Mouse (Mus musculus): ENCODE data around the gene Tpi1. TPM values are rescaled to one million over a fixed set of nuclear protein-coding genes. Genes with fewer than 3 reads are reported as not detected.
A peak's percentile ranks its signal among the peaks of the same experiment; 100 is the strongest.

Gene Tpi1
- polyA plus RNA-seq, 1 experiment from 2014 or later = 405 TPM

DNA sequence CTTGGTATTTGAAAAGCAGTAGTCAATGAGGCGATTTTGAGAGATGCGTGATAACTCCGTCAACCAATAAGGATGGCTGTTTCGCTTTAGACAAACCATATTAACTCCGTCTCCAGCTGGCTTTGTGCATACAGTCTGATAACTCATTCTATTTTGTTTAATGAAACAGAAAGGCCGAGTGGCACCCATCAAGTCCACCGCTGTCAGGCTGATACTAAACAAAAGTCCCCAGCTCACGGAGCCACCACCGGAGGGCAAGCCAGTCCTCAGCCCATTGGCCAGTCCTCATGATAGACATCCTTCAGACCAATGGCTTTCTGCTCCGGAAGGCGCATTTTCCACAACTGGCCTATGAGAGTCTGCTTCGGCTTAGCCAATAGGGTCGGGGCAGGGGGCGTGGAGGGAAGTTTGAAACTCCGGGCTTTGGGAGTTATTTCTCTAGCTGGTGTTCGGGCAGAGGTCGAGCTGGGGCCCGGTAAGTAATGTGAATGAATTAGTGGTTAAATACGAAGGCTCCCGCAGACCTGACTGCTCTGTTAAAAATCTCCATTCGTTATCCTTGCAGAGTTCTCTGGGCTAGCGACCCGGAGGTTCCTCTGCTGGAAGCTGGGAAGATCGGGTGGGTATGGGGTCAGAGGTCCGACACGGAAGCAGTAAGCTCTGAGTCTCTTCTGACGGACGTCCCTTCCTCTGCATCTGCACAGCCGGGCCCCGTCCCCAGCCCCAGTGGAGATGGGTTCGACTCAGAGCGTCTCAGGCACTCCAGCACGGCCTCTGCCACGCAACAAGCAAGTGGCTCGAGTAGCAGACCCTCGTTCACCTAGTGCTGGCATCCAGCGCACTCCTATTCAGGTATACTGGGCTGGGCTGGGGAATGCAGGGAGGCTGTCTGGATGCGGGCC is 16.0 kb upstream of the Tpi1 start:
- H3K27me3 ChIP-seq = no peaks in the 10 kb centered on the region
- WGBS (ENCODE audit: insufficient replicate concordance) = under 1% methylated on average over 38 of the region's 38 CpGs
- peak; percentile 77 for ATAC-seq (ENCODE audit: insufficient read depth)
- H3K4me1 ChIP-seq (replicated peaks) = peaks cover 49% of the 10 kb centered on the region
- peaks cover 57% of the 10 kb centered on the region for H3K36me3 ChIP-seq (replicated peaks)
- no peaks in the 10 kb centered on the region for H3K9me3 ChIP-seq (replicated peaks)
- peak overlapping the region; percentile 83 for H3K4me3 ChIP-seq (replicated peaks)
- H3K9ac ChIP-seq = peak overlapping the region; percentile 95
- peak overlapping the region; percentile 68 for H3K4me2 ChIP-seq
- H3K27ac ChIP-seq (replicated peaks) = peak overlapping the region; percentile 94

DNA sequence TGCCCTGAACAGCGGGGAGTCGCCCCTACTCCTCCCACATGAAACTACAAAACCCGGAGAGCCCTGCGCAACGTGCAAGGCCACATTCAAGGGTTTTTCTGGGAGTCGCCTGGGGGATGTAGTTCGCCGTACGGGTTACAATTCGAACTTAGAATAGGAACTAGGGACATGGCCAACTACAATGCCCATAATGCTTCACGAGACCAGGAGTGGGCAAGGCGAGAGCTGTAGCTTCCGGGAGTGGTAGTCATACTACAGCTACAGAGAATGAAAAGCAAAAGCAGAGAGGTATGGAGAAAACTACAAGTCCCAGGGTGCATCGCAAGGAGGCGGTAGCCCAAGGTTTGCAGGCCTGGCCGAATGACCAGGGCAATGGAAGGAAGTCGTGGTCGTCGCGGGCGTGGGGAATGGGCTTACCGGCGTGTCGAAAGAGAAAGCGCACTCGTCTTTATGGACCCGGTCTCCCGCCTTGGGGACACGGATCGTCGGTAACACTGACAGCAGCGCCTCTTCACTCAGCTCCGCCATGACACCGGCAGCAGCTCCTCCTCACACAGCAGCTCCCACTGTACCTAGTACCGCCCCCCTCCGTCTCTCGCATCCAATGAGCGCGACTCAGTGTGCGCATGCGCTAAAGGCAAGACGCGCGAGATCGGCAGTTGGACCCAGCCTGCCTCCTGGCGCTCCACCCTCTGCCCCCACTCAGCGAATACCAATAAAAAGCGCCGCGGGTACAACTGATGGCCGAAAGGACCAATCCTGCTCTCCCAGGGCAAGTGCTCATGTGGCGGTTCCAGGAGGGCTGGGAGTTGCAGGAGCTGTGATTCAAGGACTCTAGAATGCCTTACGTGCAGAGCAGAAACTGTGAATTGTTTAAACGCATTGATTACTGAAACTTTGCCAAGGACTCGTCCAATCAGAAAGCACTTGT is 15.0 kb upstream of the Tpi1 start, which contains the start of the genes Usp5 and Cdca3:
Gene Usp5 (minus strand): TSS at position 617 of the 931 bp plus-strand sequence.
Gene Cdca3 (plus strand): TSS at position 680 of the 931 bp plus-strand sequence.
- peak; percentile 87 for ATAC-seq (ENCODE audit: insufficient read depth)
- peak within 1 kb of the TSS; percentile 94 for H3K27ac ChIP-seq (replicated peaks)
- peak within 1 kb of the TSS; percentile 95 for H3K9ac ChIP-seq

DNA sequence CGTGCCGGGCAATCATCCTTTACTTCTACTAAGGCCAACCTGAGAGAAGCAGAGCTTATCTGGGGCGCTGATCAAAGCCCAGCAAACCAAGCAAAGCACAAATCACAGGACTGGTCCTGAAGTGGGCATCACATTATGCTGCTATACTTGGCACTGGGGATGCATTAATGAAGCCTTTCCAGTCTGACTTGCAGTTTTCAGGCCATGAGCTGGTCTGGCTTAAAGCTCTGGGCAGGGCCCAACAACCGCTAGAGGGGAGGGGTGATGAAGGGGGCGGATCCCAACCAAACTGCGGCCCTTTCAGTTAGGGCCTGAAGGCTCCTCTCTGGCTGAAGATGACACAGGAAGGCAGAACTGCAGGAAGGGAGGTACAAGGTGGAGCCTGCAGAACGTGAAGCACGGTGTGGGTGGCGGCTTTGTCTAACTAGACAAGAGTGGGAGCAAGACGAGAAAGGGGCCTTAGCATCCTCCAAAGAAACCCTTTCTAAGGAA is 14.1 kb upstream of the Tpi1 start:
- Histone ChIP-seq H3K4me1 (replicated peaks) (peaks cover 49% of the 10 kb centered on the region), H3K27ac (replicated peaks) (peak overlapping the region; percentile 60), H3K27me3 (no peaks in the 10 kb centered on the region), H3K4me2 (peak overlapping the region; percentile 92), H3K9ac (peak overlapping the region; percentile 53), H3K9me3 (replicated peaks) (no peaks in the 10 kb centered on the region), H3K36me3 (replicated peaks) (peaks cover 57% of the 10 kb centered on the region), H3K4me3 (replicated peaks) (peak overlapping the region; percentile 83)
- ATAC-seq (ENCODE audit: insufficient read depth) = no peak
- 20% methylated on average over 10 of the region's 10 CpGs for WGBS (ENCODE audit: insufficient replicate concordance)

More for the DNA sequence above, 15.0 kb upstream of the Tpi1 start, which contains the start of the genes Usp5 and Cdca3:
- Histone ChIP-seq H3K36me3 (replicated peaks) (peaks cover 57% of the 10 kb centered on the region), H3K4me1 (replicated peaks) (peaks cover 49% of the 10 kb centered on the region), H3K4me2 (peak within 1 kb of the TSS; percentile 92), H3K27me3 (no peaks in the 10 kb centered on the region), H3K9me3 (replicated peaks) (no peaks in the 10 kb centered on the region), H3K4me3 (replicated peaks) (peak within 1 kb of the TSS; percentile 83)
- under 1% methylated on average over 55 of the region's 55 CpGs for WGBS (ENCODE audit: insufficient replicate concordance)

DNA sequence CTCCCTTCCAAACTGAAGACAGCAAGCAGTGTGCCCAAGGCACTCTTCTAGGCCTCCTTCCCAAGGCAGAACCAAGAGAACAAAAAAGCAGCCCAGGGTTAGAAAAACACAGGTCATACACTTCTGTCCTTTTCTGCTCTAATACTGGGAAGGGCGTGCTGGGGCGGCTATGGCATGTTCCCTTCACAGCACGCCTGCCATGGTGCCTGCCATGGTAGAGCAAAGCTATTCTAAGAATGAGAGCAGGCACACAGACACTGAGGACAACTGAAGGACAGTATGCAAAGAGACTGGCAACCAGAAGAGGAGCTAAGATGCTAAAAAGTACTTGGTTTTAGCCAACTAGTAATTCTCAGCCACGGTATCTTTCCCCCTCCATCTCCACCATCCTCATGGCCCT is 8.0 kb upstream of the Tpi1 start:
- H3K4me2 ChIP-seq = no peak overlapping the region
- H3K4me3 ChIP-seq (replicated peaks) = no peak overlapping the region
- H3K9me3 ChIP-seq (replicated peaks) = no peaks in the 10 kb centered on the region
- H3K36me3 ChIP-seq (replicated peaks) = peaks cover 93% of the 10 kb centered on the region
- no peaks in the 10 kb centered on the region for H3K27me3 ChIP-seq
- H3K27ac ChIP-seq (replicated peaks) = no peak overlapping the region
- WGBS (ENCODE audit: insufficient replicate concordance) = 89% methylated on average over 4 of the region's 4 CpGs
- H3K9ac ChIP-seq = no peak overlapping the region
- ATAC-seq (ENCODE audit: insufficient read depth) = no peak
- peaks cover 9% of the 10 kb centered on the region for H3K4me1 ChIP-seq (replicated peaks)

DNA sequence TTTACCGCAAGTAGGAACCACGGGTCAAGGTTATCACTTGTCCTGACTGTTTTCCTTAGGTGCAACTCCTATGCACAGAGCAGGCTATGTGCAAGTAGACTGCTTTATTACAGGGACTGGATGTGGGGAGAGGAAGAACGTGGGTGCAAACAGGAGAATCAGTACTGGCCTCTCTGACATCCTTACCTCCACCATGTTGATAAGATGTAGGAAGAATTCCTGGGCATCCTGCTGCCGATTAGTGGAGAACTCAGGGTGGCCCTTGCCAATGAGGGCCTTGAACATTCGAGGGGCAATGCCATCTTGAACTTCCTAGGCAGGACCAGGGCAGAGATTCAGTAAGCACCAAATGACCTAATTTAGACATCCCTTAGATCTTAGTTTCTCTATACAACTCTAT is 6.8 kb upstream of the Tpi1 start:
- Histone ChIP-seq H3K27ac (replicated peaks) (no peak overlapping the region), H3K4me1 (replicated peaks) (0 out of 2 replicates have a peak, but pooled peaks cover under 1% of the 10 kb centered on the region), H3K36me3 (replicated peaks) (peaks cover 100% of the 10 kb centered on the region), H3K4me3 (replicated peaks) (no peak overlapping the region), H3K9me3 (replicated peaks) (no peaks in the 10 kb centered on the region), H3K9ac (no peak overlapping the region), H3K4me2 (no peak overlapping the region), H3K27me3 (no peaks in the 10 kb centered on the region)
- 76% methylated on average over 5 of the region's 5 CpGs for WGBS (ENCODE audit: insufficient replicate concordance)
- no peak for ATAC-seq (ENCODE audit: insufficient read depth)

DNA sequence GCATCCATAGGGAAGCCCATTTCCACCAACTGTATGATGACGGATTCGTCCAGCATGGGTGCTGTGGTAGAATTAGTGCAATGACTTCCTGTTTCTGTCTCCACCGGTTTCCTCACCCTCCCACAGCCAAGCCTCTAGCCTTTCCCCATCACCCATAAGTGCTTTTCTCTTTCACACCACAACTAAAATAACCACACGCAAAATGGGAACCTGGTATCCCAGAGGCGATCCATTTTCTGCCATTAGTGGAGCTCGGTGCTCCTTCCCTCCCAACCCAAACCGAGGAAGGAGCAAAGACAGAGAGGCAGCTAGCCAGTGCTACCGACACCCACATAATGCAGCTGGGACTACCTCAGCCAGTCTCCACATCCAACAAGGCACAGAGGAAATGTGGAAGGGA is 3.9 kb upstream of the Tpi1 start:
- Histone ChIP-seq H3K4me2 (no peak overlapping the region), H3K27ac (replicated peaks) (peak overlapping the region; percentile 38; the same call in 1 of the 2 replicates), H3K9ac (no peak overlapping the region), H3K9me3 (replicated peaks) (no peaks in the 10 kb centered on the region), H3K4me3 (replicated peaks) (no peak overlapping the region), H3K4me1 (replicated peaks) (peaks cover 25% of the 10 kb centered on the region), H3K36me3 (replicated peaks) (peaks cover 77% of the 10 kb centered on the region), H3K27me3 (no peaks in the 10 kb centered on the region)
- 65% methylated on average over 8 of the region's 8 CpGs for WGBS (ENCODE audit: insufficient replicate concordance)
- ATAC-seq (ENCODE audit: insufficient read depth) = no peak

DNA sequence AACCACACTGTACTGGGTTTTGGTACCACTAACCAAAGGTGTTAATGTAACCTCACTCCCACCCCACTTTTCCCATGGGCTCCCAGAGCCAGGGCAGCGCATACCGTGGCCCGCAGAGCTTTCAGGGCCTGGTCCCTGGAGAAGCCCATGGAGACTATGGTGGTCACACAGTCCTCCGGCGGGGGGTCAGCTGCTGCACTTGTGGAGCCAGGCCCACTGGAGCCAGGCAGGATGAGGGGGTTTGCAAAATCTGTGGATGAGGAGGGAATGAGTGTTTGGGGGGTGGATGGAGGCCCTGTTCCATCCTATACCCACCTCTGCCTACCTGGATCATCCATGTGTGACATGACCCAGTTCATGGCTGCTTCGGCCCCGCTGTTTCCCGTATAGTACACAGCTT is 3.5 kb upstream of the Tpi1 start:
- Histone ChIP-seq H3K4me2 (no peak overlapping the region), H3K4me3 (replicated peaks) (no peak overlapping the region), H3K27me3 (no peaks in the 10 kb centered on the region), H3K36me3 (replicated peaks) (peaks cover 76% of the 10 kb centered on the region), H3K4me1 (replicated peaks) (peaks cover 29% of the 10 kb centered on the region), H3K9ac (no peak overlapping the region), H3K9me3 (replicated peaks) (no peaks in the 10 kb centered on the region), H3K27ac (replicated peaks) (no peak overlapping the region)
- ATAC-seq (ENCODE audit: insufficient read depth) = no peak
- 81% methylated on average over 8 of the region's 8 CpGs for WGBS (ENCODE audit: insufficient replicate concordance)

DNA sequence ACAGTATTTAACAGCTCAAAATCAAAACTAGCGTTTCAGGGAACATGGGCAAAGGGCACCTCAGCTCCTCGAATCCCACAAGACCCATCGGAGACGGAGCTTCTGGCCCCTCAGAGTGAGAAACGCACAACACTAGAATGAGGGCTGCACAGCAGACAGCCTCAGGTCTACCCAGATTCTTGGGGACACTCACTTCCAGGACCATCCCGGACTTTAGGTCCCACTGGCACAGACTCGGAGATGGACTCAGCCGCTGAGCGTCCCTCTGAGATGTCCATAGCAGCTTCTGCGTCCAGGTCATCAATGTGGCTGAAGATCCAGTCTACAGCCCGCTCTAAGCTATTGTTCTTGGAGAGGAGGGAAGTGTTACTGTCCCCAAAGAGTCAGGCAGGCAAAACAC is 3.0 kb upstream of the Tpi1 start:
- WGBS (ENCODE audit: insufficient replicate concordance) = 82% methylated on average over 11 of the region's 11 CpGs
- Histone ChIP-seq H3K9ac (no peak overlapping the region), H3K4me3 (replicated peaks) (no peak overlapping the region), H3K27me3 (no peaks in the 10 kb centered on the region), H3K27ac (replicated peaks) (no peak overlapping the region), H3K4me1 (replicated peaks) (peaks cover 34% of the 10 kb centered on the region), H3K36me3 (replicated peaks) (peaks cover 76% of the 10 kb centered on the region), H3K4me2 (no peak overlapping the region), H3K9me3 (replicated peaks) (no peaks in the 10 kb centered on the region)
- no peak for ATAC-seq (ENCODE audit: insufficient read depth)

DNA sequence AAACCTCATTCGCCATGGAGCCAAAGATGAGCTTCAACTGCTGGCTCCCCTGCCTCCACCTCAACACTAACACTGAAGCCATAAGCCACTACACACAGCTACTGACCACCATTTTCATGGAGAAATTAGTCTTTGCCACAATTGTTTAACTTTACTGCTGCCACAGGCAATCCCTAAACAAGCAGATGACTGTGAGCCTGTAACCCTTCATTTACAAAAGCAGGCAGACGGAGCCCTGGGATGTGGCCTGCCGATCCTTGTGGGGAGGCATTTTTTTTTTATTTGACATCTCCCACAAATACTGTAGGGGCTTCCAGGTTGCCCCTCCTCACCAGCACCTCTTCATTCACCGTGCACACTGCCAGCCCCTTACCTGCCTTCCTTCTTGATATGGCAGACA is 2.5 kb upstream of the Tpi1 start:
- H3K9me3 ChIP-seq (replicated peaks) = no peaks in the 10 kb centered on the region
- H3K36me3 ChIP-seq (replicated peaks) = peaks cover 76% of the 10 kb centered on the region
- no peaks in the 10 kb centered on the region for H3K27me3 ChIP-seq
- no peak overlapping the region for H3K4me2 ChIP-seq
- no peak overlapping the region for H3K9ac ChIP-seq
- H3K4me1 ChIP-seq (replicated peaks) = peaks cover 39% of the 10 kb centered on the region
- no peak overlapping the region for H3K27ac ChIP-seq (replicated peaks)
- no peak overlapping the region for H3K4me3 ChIP-seq (replicated peaks)
- ATAC-seq (ENCODE audit: insufficient read depth) = no peak
- 86% methylated on average over 4 of the region's 4 CpGs for WGBS (ENCODE audit: insufficient replicate concordance)

DNA sequence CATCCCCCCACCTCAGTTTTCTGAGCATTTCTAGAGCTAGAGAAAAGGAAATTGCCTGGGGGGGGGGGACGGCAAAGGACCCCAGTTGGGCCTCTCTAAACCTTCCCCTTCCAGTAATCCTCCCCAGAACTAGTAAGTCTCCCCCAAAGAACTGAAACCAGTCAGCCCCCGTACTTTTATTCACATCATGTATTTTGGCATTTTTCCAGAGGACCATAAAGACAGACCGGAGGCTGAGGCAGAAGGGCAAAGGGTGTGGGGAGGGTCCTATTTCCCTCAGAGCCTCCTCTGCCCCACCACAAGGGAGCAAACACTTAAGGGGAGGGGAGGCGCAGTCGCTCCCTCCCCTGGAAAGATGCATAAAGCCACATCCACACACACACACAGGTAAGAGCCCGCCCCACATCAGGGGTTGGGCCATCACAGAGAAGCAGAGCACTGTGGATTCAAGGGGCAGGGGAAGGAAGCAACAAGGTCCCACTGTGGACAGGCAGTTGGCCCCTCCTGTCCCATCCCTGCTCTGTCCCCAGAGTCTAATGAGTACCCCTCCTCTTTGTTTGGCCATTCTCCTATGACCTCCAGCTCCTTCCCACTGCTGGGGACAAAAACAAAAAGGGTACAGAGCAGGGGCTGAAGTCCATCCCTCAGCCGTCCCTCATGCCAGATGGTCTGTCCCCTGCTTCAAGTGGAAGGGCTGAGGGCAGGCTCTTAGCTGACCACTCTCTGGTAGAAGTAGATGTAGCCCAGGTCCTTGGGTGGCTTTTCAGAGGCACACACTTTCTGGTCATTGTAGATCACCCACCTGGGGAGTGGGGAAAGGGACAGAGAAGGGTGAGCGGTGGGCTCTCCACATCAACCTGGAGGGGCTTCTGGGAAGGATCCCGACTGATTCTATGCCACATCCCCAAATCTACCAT is 1.0 kb upstream of the Tpi1 start:
- Histone ChIP-seq H3K9ac (no peak overlapping the region), H3K27me3 (no peaks in the 10 kb centered on the region), H3K4me2 (peak overlapping the region; percentile 88), H3K27ac (replicated peaks) (no peak overlapping the region), H3K4me3 (replicated peaks) (no peak overlapping the region; the same call in 1 of the 2 replicates), H3K4me1 (replicated peaks) (peaks cover 49% of the 10 kb centered on the region), H3K9me3 (replicated peaks) (no peaks in the 10 kb centered on the region), H3K36me3 (replicated peaks) (peaks cover 75% of the 10 kb centered on the region)
- WGBS (ENCODE audit: insufficient replicate concordance) = 64% methylated on average over 9 of the region's 9 CpGs
- no peak for ATAC-seq (ENCODE audit: insufficient read depth)

Data from liver, embryonic 15.5 days (tissue).